Mouse (Mus musculus) hindbrain, embryonic 11.5 days (tissue): Measurements from ENCODE around the gene Smug1. TPM values are rescaled to one million over a fixed set of nuclear protein-coding genes. Genes with fewer than 3 reads are reported as not detected.

Experiments
- ATAC-seq: fragments of 200-750 bp; cut with Nextera tagmentation; 2 replicates; pipeline ENCODE4 v1.8.0; 2017; ENCODE audit warnings: mild to moderate bottlenecking, moderate TSS enrichment, moderate library complexity; ENCODE audit not compliant: low FRiP score
- DNase-seq: peaks from one replicate; pipeline ENCODE4 v3.0.0-alpha.2; 2015; ENCODE audit warnings: low spot score
- H3K27ac ChIP-seq: fragments of 300-500 bp; sonication (generic); 2 replicates; pipeline ENCODE4 v1.5.1; 2014; ENCODE audit warnings: mild to moderate bottlenecking, low read depth, low read length
- H3K27me3 ChIP-seq: fragments of 300-500 bp; sonication (generic); 2 replicates; pipeline ENCODE4 v1.6.1; 2014; ENCODE audit warnings: mild to moderate bottlenecking, low read length, moderate library complexity, mixed read lengths; ENCODE audit not compliant: control insufficient read depth, insufficient read depth
- H3K36me3 ChIP-seq: fragments of 300-500 bp; sonication (generic); 2 replicates; pipeline ENCODE4 v1.6.1; 2014; ENCODE audit warnings: mild to moderate bottlenecking, low read length, moderate library complexity, mixed read lengths; ENCODE audit not compliant: control insufficient read depth, insufficient read depth
- H3K4me1 ChIP-seq: fragments of 300-500 bp; sonication (generic); replicated peaks from 2 replicates; pipeline ENCODE4 v1.6.1; 2014; ENCODE audit warnings: low read length, mixed read lengths; ENCODE audit not compliant: control insufficient read depth, insufficient read depth
- H3K4me2 ChIP-seq: fragments of 300-500 bp; sonication (generic); replicated peaks from 2 replicates; pipeline ENCODE4 v1.6.1; 2014; ENCODE audit warnings: mild to moderate bottlenecking, low read depth, low read length
- H3K4me3 ChIP-seq: fragments of 300-500 bp; sonication (generic); 2 replicates; pipeline ENCODE4 v1.5.1; 2014; ENCODE audit warnings: low read depth, low read length
- H3K9ac ChIP-seq: fragments of 300-500 bp; sonication (generic); 2 replicates; pipeline ENCODE4 v1.6.1; 2014; ENCODE audit warnings: low read depth, low read length
- H3K9me3 ChIP-seq: fragments of 300-500 bp; sonication (generic); 2 replicates; pipeline ENCODE4 v1.6.1; 2016; ENCODE audit warnings: low read length; ENCODE audit not compliant: control insufficient read depth
- WGBS: fragments of 180-500 bp; shearing (Covaris S2); extraction: QIAGEN DNeasy Blood & Tissue Kit; methylation state at CpG from one replicate; pipeline ENCODE4 v1.1.7; 2014; 5-methylcytosine and 5-hydroxymethylcytosine counted together
- polyA plus RNA-seq: library from polyadenylated mRNA; unstranded; fragments of >200 nt; fragmentation: Nextera tagmentation; extraction: Ambion mirVana; gene quantifications from 2 replicates; pipeline ENCODE4 v1.2.1, GENCODE M21; 2014

Smug1 gene
- polyA plus RNA-seq, 1 experiment from 2014 or later, result 23.9 TPM

GRCm38 (mm10) chr15:103170316-103170679, 3.4 kb upstream of the Smug1 start:
- Histone ChIP-seq H3K4me2 (peak overlapping the region; percentile 88), H3K4me3 (peak overlapping the region; percentile 39), H3K27me3 (peaks cover 85% of the 10 kb centered on the region), H3K9ac (peak overlapping the region; percentile 34), H3K27ac (peak overlapping the region; percentile 85), H3K4me1 (peaks cover 24% of the 10 kb centered on the region), H3K9me3 (no peaks in the 10 kb centered on the region), H3K36me3 (no peaks in the 10 kb centered on the region)
- WGBS, result 8% methylated on average over 15 of the region's 16 CpGs
- DNase-seq, result no peak
- peak; percentile 33 for ATAC-seq

GRCm38 (mm10) chr15:103169612-103170315, 2.9 kb upstream of the Smug1 start:
- DNase-seq, result peak; percentile 76
- Histone ChIP-seq H3K27ac (peak overlapping the region; percentile 85), H3K4me2 (peak overlapping the region; percentile 88), H3K9ac (peak overlapping the region; percentile 34), H3K9me3 (no peaks in the 10 kb centered on the region), H3K4me1 (peaks cover 24% of the 10 kb centered on the region), H3K27me3 (peaks cover 79% of the 10 kb centered on the region), H3K4me3 (peak overlapping the region; percentile 39), H3K36me3 (no peaks in the 10 kb centered on the region)
- WGBS, result 1% methylated on average over 26 of the region's 26 CpGs
- peak; percentile 41 for ATAC-seq

DNA sequence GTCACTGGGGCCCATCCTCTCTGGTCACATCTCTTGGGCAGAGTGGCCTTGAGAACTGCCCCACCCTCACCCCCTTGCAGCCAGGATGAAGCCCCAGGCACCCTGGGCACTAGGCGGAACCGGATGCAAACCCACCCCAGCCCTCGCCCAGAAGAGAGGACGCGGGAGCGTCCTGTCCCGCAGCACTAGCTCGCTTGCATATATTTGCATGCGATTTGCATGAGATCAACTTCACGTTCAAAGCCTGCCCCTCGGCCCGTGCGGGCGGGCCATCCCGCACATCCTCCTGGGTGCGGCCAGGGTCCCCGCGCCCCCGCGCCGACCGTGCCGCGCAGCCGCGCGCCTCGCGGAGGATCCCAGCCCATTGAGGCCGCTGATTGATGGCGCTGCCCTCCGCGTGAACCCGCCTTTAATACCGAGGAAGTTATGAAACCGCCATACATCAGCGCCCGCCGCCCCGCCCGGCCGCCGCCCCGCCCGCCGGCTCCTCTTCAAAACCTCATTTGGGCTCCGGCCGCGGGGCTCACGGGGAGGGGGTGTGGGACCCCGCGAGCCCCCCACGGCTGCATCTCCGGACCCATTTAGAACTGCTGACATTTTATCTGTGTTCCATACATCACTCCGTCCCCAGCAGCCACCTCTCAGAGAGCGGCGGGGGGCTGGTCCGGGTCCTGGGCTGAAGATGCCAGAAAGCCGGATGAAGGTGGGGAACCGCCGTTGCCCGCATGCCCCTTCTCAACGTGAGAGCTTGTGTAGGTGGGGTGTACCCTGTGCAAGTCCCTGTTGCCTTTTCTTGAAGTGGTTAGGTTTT, 2.1 kb upstream of the Smug1 start:
- Histone ChIP-seq H3K9me3 (no peaks in the 10 kb centered on the region), H3K4me3 (peak overlapping the region; percentile 39), H3K4me2 (peak overlapping the region; percentile 88), H3K36me3 (no peaks in the 10 kb centered on the region), H3K27me3 (peaks cover 73% of the 10 kb centered on the region), H3K9ac (peak overlapping the region; percentile 34), H3K4me1 (peaks cover 24% of the 10 kb centered on the region), H3K27ac (peak overlapping the region; percentile 85)
- peak; percentile 64 for ATAC-seq
- WGBS, result 1% methylated on average over 52 of the region's 63 CpGs
- peak; percentile 77 for DNase-seq

- Histone ChIP-seq H3K4me2 (peak overlapping the region; percentile 88; the same call in 1 of the 2 replicates), H3K4me1 (peaks cover 24% of the 10 kb centered on the region), H3K27me3 (peaks cover 61% of the 10 kb centered on the region), H3K9ac (no peak overlapping the region), H3K4me3 (no peak overlapping the region), H3K27ac (peak overlapping the region; percentile 85), H3K9me3 (no peaks in the 10 kb centered on the region), H3K36me3 (no peaks in the 10 kb centered on the region)
- DNase-seq (no peak), ATAC-seq (no peak)
- 28% methylated on average over 3 of the region's 3 CpGs for WGBS
Measured at GRCm38 (mm10) chr15:103167786-103168185, 894 bp upstream of the Smug1 start.

DNA sequence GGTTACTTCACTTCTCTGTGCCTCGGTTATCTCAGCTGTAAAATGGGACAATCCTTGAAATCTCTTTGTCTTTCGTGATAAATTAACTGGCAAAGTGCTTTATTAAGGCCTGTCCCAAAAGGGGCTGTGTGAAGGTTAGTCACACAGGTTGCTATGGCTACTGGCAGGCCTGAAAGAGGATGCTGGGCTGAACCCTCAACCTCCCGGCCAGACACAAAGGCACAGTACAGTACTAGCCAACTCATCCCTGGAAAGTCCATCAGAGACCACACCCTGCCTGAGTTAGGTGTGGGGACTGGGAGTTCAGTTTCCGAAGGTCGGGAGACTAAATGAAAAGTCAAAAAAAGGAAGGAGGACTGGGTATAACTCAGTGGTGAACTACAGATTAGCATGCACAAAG, 968 bp downstream of the Smug1 start:
- H3K9ac ChIP-seq, result no peak overlapping the region
- H3K36me3 ChIP-seq, result no peaks in the 10 kb centered on the region
- H3K4me2 ChIP-seq, result no peak overlapping the region; the same call in 1 of the 2 replicates
- peaks cover 23% of the 10 kb centered on the region for H3K4me1 ChIP-seq
- H3K27ac ChIP-seq, result no peak overlapping the region
- H3K9me3 ChIP-seq, result no peaks in the 10 kb centered on the region
- DNase-seq (no peak), ATAC-seq (no peak)
- H3K4me3 ChIP-seq, result no peak overlapping the region
- H3K27me3 ChIP-seq, result peaks cover 42% of the 10 kb centered on the region
- WGBS, result 32% methylated on average over 5 of the region's 5 CpGs

DNA sequence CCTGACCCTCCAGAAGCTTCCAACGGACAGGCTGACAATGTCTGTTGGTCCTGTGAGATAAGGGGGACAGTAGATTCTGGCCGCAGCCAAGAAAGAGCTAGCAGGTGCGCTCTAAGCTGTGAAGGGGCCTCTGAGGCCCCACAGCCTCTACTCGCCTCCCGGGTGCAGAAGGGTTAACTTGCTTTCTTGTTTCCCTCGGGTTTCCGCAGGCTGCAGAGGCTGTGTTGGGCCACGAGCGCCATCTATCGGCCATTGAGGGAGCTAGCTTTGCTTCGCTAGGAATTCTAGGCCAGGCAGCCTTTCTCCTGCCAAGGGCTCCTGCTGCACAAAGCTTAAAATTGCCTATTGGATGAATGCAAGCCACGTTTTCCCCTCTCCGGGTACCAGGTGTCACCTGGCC, 1.5 kb downstream of the Smug1 start:
- Histone ChIP-seq H3K4me2 (no peak overlapping the region), H3K36me3 (no peaks in the 10 kb centered on the region), H3K4me3 (no peak overlapping the region), H3K27ac (no peak overlapping the region), H3K4me1 (peaks cover 22% of the 10 kb centered on the region), H3K27me3 (peaks cover 37% of the 10 kb centered on the region), H3K9me3 (no peaks in the 10 kb centered on the region), H3K9ac (no peak overlapping the region)
- ATAC-seq (no peak), DNase-seq (peak; percentile 96)
- under 1% methylated on average over 13 of the region's 13 CpGs for WGBS

GRCm38 (mm10) chr15:103163182-103163919, 3.5 kb downstream of the Smug1 start:
- Histone ChIP-seq H3K27me3 (peaks cover 20% of the 10 kb centered on the region), H3K9ac (peak overlapping the region; percentile 72), H3K9me3 (no peaks in the 10 kb centered on the region), H3K4me1 (peaks cover 6% of the 10 kb centered on the region), H3K27ac (no peak overlapping the region), H3K4me2 (peak overlapping the region; percentile 46), H3K36me3 (no peaks in the 10 kb centered on the region), H3K4me3 (peak overlapping the region; percentile 64)
- WGBS, result 9% methylated on average over 25 of the region's 25 CpGs
- peak; percentile 97 for DNase-seq
- ATAC-seq, result peak; percentile 83

DNA sequence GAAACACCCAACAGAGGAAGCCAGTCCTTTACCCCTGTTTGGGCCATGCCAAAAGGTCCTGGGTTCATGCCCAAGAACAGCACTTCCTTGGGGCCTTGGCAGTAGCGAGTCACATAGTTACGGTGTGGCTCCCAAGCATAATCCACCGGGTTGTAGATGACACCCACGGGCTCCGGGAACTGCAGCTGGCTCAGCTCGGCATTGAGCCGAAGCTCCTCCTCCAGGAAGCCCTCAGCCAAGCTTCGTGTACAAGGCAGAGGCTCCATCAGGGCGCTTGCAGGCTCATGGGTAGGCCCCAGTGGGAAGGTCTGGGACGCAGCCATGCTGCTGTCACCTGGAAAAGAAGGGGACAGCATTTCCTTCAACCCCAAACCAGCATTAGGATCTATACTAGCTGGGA, 9.3 kb downstream of the Smug1 start:
- no peak for DNase-seq

More for the DNA sequence above, 9.3 kb downstream of the Smug1 start:
- Histone ChIP-seq H3K4me3 (no peak overlapping the region), H3K36me3 (no peaks in the 10 kb centered on the region), H3K4me1 (peaks cover 2% of the 10 kb centered on the region; the same call in 1 of the 2 replicates), H3K27me3 (no peaks in the 10 kb centered on the region), H3K4me2 (no peak overlapping the region), H3K9ac (no peak overlapping the region), H3K9me3 (no peaks in the 10 kb centered on the region), H3K27ac (no peak overlapping the region)
- 74% methylated on average over 10 of the region's 10 CpGs for WGBS
- ATAC-seq, result no peak
